In the genomic region with DNA sequence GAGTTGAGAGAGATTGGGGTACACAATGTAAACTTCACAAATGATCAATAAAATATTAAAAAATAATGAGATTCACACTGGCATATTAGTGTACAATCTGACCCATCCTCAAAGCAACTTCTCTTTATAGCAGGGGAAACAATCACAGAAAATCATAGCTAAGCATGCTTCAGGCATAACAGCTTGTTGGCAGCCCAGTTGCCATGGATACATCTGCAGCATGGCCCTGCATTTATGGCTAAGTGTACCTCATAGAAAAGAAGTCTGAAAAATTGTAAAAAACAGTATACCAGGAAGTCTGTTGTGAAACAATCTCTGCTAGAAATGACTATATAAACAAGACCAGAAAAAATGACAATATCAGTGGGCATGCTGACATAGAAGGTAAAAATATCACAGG, we compare ENCODE assay signal across 28 mouse cellular contexts.
DNase-seq lines count a peak whose midpoint lies in the region; ATAC-seq and TF ChIP-seq lines count a peak whose summit lies in the region.
"Had no signal": no experiment of that assay in that cellular context is flagged by ENCODE, and none has a peak within 500 bp of the region (broad histone marks: within the 10 kb centered on the region; RNA-seq: fewer than 3 reads in every experiment).

No protein-coding gene starts in this region.

- peak; percentile 16 for DNase-seq in hindbrain, postnatal 0 days (ENCODE audit: low spot score)
- peak; percentile 51 for DNase-seq in midbrain, embryonic 14.5 days
- DNase-seq in midbrain, embryonic 11.5 days (ENCODE audit: low spot score, missing footprints): no peak
- DNase-seq in brain, embryonic 18.5 days (ENCODE audit: low read depth, low spot score): peak; percentile 24
- DNase-seq: adrenal gland, adult 2 months; B cell, adult 2 months; cerebellum, adult 8-10 months; gastrocnemius, postnatal 14 days; heart, adult 18-20 months; heart, postnatal 14 days; kidney, adult 18-20 months; kidney, postnatal 4 days; liver, embryonic 13.5 days; lung, adult 2 months; lung, postnatal 14 days; right cerebral cortex, postnatal 25 days; thymus, postnatal 25 days had no signal

- H3K9me3 ChIP-seq in hindbrain, postnatal 0 days (ENCODE audit: low read length): no peaks in the 10 kb centered on the region
- no peaks in the 10 kb centered on the region for H3K9me3 ChIP-seq in hindbrain, embryonic 13.5 days
- H3K9me3 ChIP-seq in midbrain, embryonic 14.5 days (ENCODE audit: control insufficient read depth, low read length): no peaks in the 10 kb centered on the region
- no peaks in the 10 kb centered on the region for H3K9me3 ChIP-seq in midbrain, embryonic 11.5 days (ENCODE audit: control insufficient read depth, low read length)
- H3K9me3 ChIP-seq in midbrain, embryonic 16.5 days (replicated peaks; ENCODE audit: control insufficient read depth, low read length, poor library complexity, severe bottlenecking): no peaks in the 10 kb centered on the region
- H3K9me3 ChIP-seq: embryonic facial prominence, embryonic 15.5 days; G1E; heart, embryonic 12.5 days; hindbrain, embryonic 12.5 days; liver, embryonic 13.5 days; neural tube, embryonic 15.5 days; stomach, embryonic 15.5 days had no signal

- TF ChIP-seq CTCF in hindbrain, postnatal 0 days (IDR thresholded peaks at IDR 0.05; ENCODE audit: low read depth): no peak

- no peaks in the 10 kb centered on the region for H3K4me1 ChIP-seq in hindbrain, postnatal 0 days (ENCODE audit: insufficient read depth, low read length)
- H3K4me1 ChIP-seq in hindbrain, embryonic 13.5 days (replicated peaks): no peaks in the 10 kb centered on the region
- H3K4me1 ChIP-seq in midbrain, embryonic 14.5 days (ENCODE audit: control insufficient read depth, insufficient read depth, low read length): no peaks in the 10 kb centered on the region
- no peaks in the 10 kb centered on the region for H3K4me1 ChIP-seq in midbrain, embryonic 11.5 days (ENCODE audit: control insufficient read depth, insufficient read depth, low read length)
- H3K4me1 ChIP-seq in midbrain, embryonic 16.5 days (ENCODE audit: control insufficient read depth, insufficient read depth, low read length): no peaks in the 10 kb centered on the region
- H3K4me1 ChIP-seq: embryonic facial prominence, embryonic 15.5 days; heart, embryonic 12.5 days; hindbrain, embryonic 12.5 days; liver, embryonic 13.5 days; neural tube, embryonic 15.5 days; stomach, embryonic 15.5 days had no signal

- H3K4me3 ChIP-seq in hindbrain, postnatal 0 days (ENCODE audit: low read length): no peak overlapping the region
- H3K4me3 ChIP-seq in hindbrain, embryonic 13.5 days: no peak overlapping the region
- no peak overlapping the region for H3K4me3 ChIP-seq in midbrain, embryonic 14.5 days (replicated peaks; ENCODE audit: low read depth, low read length)
- no peak overlapping the region for H3K4me3 ChIP-seq in midbrain, embryonic 11.5 days (ENCODE audit: low read depth, low read length)
- H3K4me3 ChIP-seq in midbrain, embryonic 16.5 days (ENCODE audit: low read depth, low read length): no peak overlapping the region
- H3K4me3 ChIP-seq: embryonic facial prominence, embryonic 15.5 days; heart, embryonic 12.5 days; hindbrain, embryonic 12.5 days; liver, embryonic 13.5 days; neural tube, embryonic 15.5 days; stomach, embryonic 15.5 days had no signal

- ATAC-seq in hindbrain, postnatal 0 days: no peak
- ATAC-seq in hindbrain, embryonic 13.5 days (ENCODE audit: low FRiP score): no peak
- ATAC-seq in midbrain, embryonic 14.5 days (ENCODE audit: low FRiP score, low TSS enrichment): no peak
- no peak for ATAC-seq in midbrain, embryonic 11.5 days (ENCODE audit: low FRiP score)
- ATAC-seq in midbrain, embryonic 16.5 days: 0 out of 2 replicates have a peak, but pooled peaks have one; percentile 67
- no peak for ATAC-seq in frontal cortex, adult (ENCODE audit: low TSS enrichment)
- ATAC-seq: inflammation-experienced regulatory T-cells, adult 6 months had no signal

- H3K36me3 ChIP-seq in hindbrain, postnatal 0 days (ENCODE audit: insufficient read depth, low read length): no peaks in the 10 kb centered on the region
- no peaks in the 10 kb centered on the region for H3K36me3 ChIP-seq in hindbrain, embryonic 13.5 days
- H3K36me3 ChIP-seq in midbrain, embryonic 14.5 days (ENCODE audit: control insufficient read depth, insufficient read depth, low read length): no peaks in the 10 kb centered on the region
- no peaks in the 10 kb centered on the region for H3K36me3 ChIP-seq in midbrain, embryonic 11.5 days (ENCODE audit: control insufficient read depth, insufficient read depth, low read length)
- H3K36me3 ChIP-seq in midbrain, embryonic 16.5 days (ENCODE audit: control insufficient read depth, insufficient read depth, low read length): no peaks in the 10 kb centered on the region
- H3K36me3 ChIP-seq: embryonic facial prominence, embryonic 15.5 days; G1E; heart, embryonic 12.5 days; hindbrain, embryonic 12.5 days; liver, embryonic 13.5 days; neural tube, embryonic 15.5 days; stomach, embryonic 15.5 days had no signal

- H3K27ac ChIP-seq in hindbrain, postnatal 0 days: no peak overlapping the region
- no peak overlapping the region for H3K27ac ChIP-seq in hindbrain, embryonic 13.5 days
- H3K27ac ChIP-seq in midbrain, embryonic 14.5 days (replicated peaks; ENCODE audit: low read depth, low read length): no peak overlapping the region
- H3K27ac ChIP-seq in midbrain, embryonic 11.5 days (ENCODE audit: low read depth, low read length): no peak overlapping the region
- no peak overlapping the region for H3K27ac ChIP-seq in midbrain, embryonic 16.5 days (ENCODE audit: low read length)
- H3K27ac ChIP-seq: embryonic facial prominence, embryonic 15.5 days; hindbrain, embryonic 12.5 days; liver, embryonic 13.5 days; neural tube, embryonic 15.5 days; stomach, embryonic 15.5 days had no signal

- H3K4me2 ChIP-seq in hindbrain, postnatal 0 days (ENCODE audit: low read depth, low read length): no peak overlapping the region
- H3K4me2 ChIP-seq in hindbrain, embryonic 13.5 days: no peak overlapping the region
- H3K4me2 ChIP-seq in midbrain, embryonic 14.5 days (ENCODE audit: low read length): no peak overlapping the region
- no peak overlapping the region for H3K4me2 ChIP-seq in midbrain, embryonic 11.5 days
- H3K4me2 ChIP-seq in midbrain, embryonic 16.5 days (ENCODE audit: low read length): no peak overlapping the region
- H3K4me2 ChIP-seq: embryonic facial prominence, embryonic 15.5 days; heart, embryonic 12.5 days; hindbrain, embryonic 12.5 days; liver, embryonic 13.5 days; neural tube, embryonic 15.5 days; stomach, embryonic 15.5 days had no signal

- no peak overlapping the region for H3K9ac ChIP-seq in hindbrain, postnatal 0 days (replicated peaks; ENCODE audit: low read length)
- H3K9ac ChIP-seq in hindbrain, embryonic 13.5 days: no peak overlapping the region
- no peak overlapping the region for H3K9ac ChIP-seq in midbrain, embryonic 14.5 days (replicated peaks; ENCODE audit: low read length)
- H3K9ac ChIP-seq in midbrain, embryonic 11.5 days (ENCODE audit: low read length): no peak overlapping the region
- H3K9ac ChIP-seq in midbrain, embryonic 16.5 days (ENCODE audit: low read depth, low read length): no peak overlapping the region
- H3K9ac ChIP-seq: embryonic facial prominence, embryonic 15.5 days; heart, embryonic 12.5 days; hindbrain, embryonic 12.5 days; liver, embryonic 13.5 days; neural tube, embryonic 15.5 days; stomach, embryonic 15.5 days had no signal

- H3K27me3 ChIP-seq in hindbrain, postnatal 0 days (ENCODE audit: insufficient read depth, low read length): no peaks in the 10 kb centered on the region
- H3K27me3 ChIP-seq in hindbrain, embryonic 13.5 days: no peaks in the 10 kb centered on the region
- H3K27me3 ChIP-seq in midbrain, embryonic 14.5 days (ENCODE audit: control insufficient read depth, insufficient read depth, low read length): no peaks in the 10 kb centered on the region
- H3K27me3 ChIP-seq in midbrain, embryonic 11.5 days (ENCODE audit: control insufficient read depth, insufficient read depth, low read length): no peaks in the 10 kb centered on the region
- no peaks in the 10 kb centered on the region for H3K27me3 ChIP-seq in midbrain, embryonic 16.5 days (ENCODE audit: control insufficient read depth, insufficient read depth, low read depth, low read length)
- H3K27me3 ChIP-seq: CH12.LX; embryonic facial prominence, embryonic 15.5 days; heart, embryonic 12.5 days; hindbrain, embryonic 12.5 days; liver, embryonic 13.5 days; neural tube, embryonic 15.5 days; stomach, embryonic 15.5 days had no signal
